Mouse (Mus musculus) c-Kit-positive CD71-negative TER-119-negative erythroid progenitor cells, embryonic 14.5 days (primary cell): ENCODE results near the gene Bmpr2.
"Not testable (repeated sequence)": the region's sequence is repeated elsewhere in the genome, so short reads cannot be mapped to it uniquely, and the experiment has no call there.

Source experiments
- DNase-seq: peaks from one replicate; pipeline ENCODE4 v3.0.0-alpha.2; 2013; ENCODE audit warnings: low read depth

Gene Bmpr2

GRCm38 (mm10) chr1:59763164-59763768, at the start of gene Bmpr2:
Gene Bmpr2, plus strand, starts transcription at chr1:59763400.
- DNase-seq = peak; percentile 59

GRCm38 (mm10) chr1:59719900-59720299, 43.3 kb upstream of the Bmpr2 start:
- DNase-seq = peak; percentile 38

- no peak for DNase-seq
Observed at GRCm38 (mm10) chr1:59725661-59726060, 37.5 kb upstream of the Bmpr2 start.

GRCm38 (mm10) chr1:59730106-59730505, 33.1 kb upstream of the Bmpr2 start:
- no peak for DNase-seq

- DNase-seq = no peak
Observed at GRCm38 (mm10) chr1:59730737-59731136, 32.5 kb upstream of the Bmpr2 start.

GRCm38 (mm10) chr1:59734076-59734475, 29.1 kb upstream of the Bmpr2 start:
- DNase-seq = no peak

- DNase-seq = no peak
Observed at GRCm38 (mm10) chr1:59738768-59739414, 24.3 kb upstream of the Bmpr2 start.

- no peak for DNase-seq
Observed at GRCm38 (mm10) chr1:59739577-59740354, 23.4 kb upstream of the Bmpr2 start.

GRCm38 (mm10) chr1:59749047-59749446, 14.2 kb upstream of the Bmpr2 start:
- DNase-seq = no peak

GRCm38 (mm10) chr1:59749724-59750123, 13.5 kb upstream of the Bmpr2 start:
- DNase-seq = not testable (repeated sequence)

GRCm38 (mm10) chr1:59755298-59755697, 7.9 kb upstream of the Bmpr2 start:
- DNase-seq = no peak

GRCm38 (mm10) chr1:59758325-59758724, 4.9 kb upstream of the Bmpr2 start:
- no peak for DNase-seq

GRCm38 (mm10) chr1:59762208-59762607, 992 bp upstream of the Bmpr2 start:
- DNase-seq = peak; percentile 28

- DNase-seq = peak; percentile 33
Observed at GRCm38 (mm10) chr1:59762651-59763163, 493 bp upstream of the Bmpr2 start.

- no peak for DNase-seq
Observed at GRCm38 (mm10) chr1:59763781-59764251, 616 bp downstream of the Bmpr2 start.

- no peak for DNase-seq
Observed at GRCm38 (mm10) chr1:59764407-59764971, 1.3 kb downstream of the Bmpr2 start.

GRCm38 (mm10) chr1:59765279-59765678, 2.1 kb downstream of the Bmpr2 start:
- DNase-seq = no peak

GRCm38 (mm10) chr1:59766626-59767025, 3.4 kb downstream of the Bmpr2 start:
- DNase-seq = no peak

- no peak for DNase-seq
Observed at GRCm38 (mm10) chr1:59771871-59772270, 8.7 kb downstream of the Bmpr2 start.

- DNase-seq = no peak
Observed at GRCm38 (mm10) chr1:59781080-59781479, 17.9 kb downstream of the Bmpr2 start.

GRCm38 (mm10) chr1:59788975-59789374, 25.8 kb downstream of the Bmpr2 start:
- DNase-seq = no peak

- DNase-seq = no peak
Observed at GRCm38 (mm10) chr1:59789741-59790140, 26.5 kb downstream of the Bmpr2 start.
